Mouse (Mus musculus) liver, postnatal 0 days (tissue): ENCODE results near the gene Blvrb.

Source experiments
- CTCF ChIP-seq: sonication (generic); IDR thresholded peaks from 2 replicates; pipeline ENCODE4 v1.5.1; 2016; ENCODE audit warnings: antibody characterized with exemption, low read depth
- EP300 ChIP-seq: IDR thresholded peaks from 2 replicates; pipeline ENCODE4 v1.6.1; 2016; ENCODE audit warnings: antibody characterized with exemption, low read depth, mild to moderate bottlenecking

DNA sequence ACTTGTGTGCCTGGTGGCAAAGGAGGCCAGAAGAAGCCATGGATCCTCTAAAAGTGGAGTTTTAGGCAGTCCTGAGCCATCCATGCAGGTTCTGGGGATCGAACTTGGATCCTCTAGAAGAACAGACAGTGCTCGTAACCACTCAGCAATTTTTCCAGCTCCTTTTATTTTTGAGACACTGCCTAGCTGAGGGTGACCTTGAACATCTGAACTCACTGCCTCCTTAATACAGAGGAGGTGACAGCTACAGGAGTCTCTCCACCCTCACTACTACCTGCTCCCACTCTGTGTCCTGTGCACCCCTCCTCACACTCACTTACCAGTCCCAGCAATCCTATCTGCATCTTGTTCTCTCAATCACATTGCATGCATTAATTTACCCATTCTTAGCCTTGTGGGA, 27.8 kb downstream of the Blvrb start:
- TF ChIP-seq EP300 = no peak
- no peak for TF ChIP-seq CTCF
